Mouse (Mus musculus) ES-Bruce4 (cell line): ENCODE data around the gene Wwc2.

Source experiments
- CTCF ChIP-seq: IDR thresholded peaks from one replicate; pipeline ENCODE4 v1.8.1; 2011; ENCODE audit warnings: low read depth, low read length
- POLR2A ChIP-seq: IDR thresholded peaks from one replicate; pipeline ENCODE4 v1.8.1; 2011; ENCODE audit warnings: low read length; ENCODE audit not compliant: insufficient read depth

DNA sequence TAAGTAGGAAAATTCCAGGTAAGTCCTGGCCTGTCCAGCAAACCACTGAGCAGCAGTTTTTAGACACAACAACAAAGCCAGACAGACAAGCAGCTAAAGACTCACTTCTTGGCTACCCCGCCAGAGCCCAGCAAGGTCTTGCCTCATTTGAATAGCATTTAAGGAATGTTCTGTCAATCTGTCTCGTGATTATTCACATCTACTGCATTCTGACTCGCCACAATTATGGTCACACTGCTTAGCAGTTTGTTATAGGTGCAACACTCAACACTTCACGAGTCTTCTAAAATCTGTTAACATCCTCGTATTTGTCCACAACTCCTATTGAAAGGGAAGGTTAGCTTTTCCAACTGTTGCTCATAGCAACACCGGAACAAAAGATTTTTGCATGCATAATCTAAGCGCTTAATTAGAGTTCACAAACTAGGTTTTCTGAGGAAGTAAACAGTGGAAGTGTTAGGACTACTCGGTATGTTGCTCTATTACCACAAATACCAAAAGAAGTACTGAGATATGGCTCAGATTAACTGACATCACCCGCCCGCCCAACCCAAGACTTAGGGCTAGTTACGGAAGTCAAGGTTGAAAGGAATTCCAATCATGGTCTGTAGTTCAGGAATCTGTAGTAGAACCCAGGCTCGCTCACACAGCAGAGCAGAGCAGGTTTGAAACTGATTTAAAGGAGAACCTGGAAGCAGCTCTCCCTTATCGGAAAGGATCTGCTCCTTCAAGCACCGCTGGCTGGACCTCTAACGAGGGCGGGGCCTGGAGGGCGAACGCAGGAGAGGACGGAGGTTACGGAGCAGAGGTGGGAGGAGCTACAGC is 16.4 kb downstream of the Wwc2 start:
- TF ChIP-seq CTCF (no peak), POLR2A (no peak)
